Mouse (Mus musculus): ENCODE results near the gene Adra1d. TPM values are rescaled to one million over a fixed set of nuclear protein-coding genes. Genes with fewer than 3 reads are reported as not detected.

The Adra1d gene
- polyA plus RNA-seq, 2 experiments: 0.63 to 1.0 TPM

DNA sequence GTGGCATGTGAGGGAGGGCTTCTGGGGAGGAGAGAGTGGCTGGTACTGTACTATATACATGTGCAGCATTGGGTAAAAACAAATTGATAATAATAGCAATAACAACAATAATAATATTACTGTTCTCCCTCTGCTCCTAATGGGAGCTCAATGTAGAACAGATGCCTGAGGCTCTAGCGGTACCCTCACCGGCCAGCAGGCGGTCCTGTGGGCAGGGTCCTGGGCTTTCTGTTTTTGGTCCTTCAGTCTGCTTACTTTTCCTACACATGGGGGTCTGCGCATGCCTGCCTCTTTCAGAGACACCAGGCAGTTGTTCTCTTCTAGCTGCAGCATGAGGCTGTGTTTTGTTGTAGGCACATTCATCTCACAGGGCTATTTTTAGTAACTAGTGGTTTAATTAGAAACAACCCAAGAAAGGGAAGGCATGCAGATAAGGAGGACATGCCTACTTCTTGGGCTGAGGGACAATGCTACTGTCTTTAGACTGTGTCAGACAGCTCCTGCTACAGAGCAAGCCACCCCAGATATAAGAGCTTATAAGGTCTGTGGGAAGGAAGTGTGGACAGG lies 47.9 kb downstream of the Adra1d start:
- no peak for ATAC-seq (ENCODE audit: low FRiP score, low read depth)
- H3K4me2 ChIP-seq (replicated peaks; ENCODE audit: low read depth, low read length, severe bottlenecking): no peak overlapping the region
- TF ChIP-seq POLR2A (IDR thresholded peaks at IDR 0.05; ENCODE audit: borderline replicate concordance, extremely low read depth, insufficient read depth, insufficient read length): no peak
- H3K4me3 ChIP-seq (replicated peaks; ENCODE audit: low read length): no peak overlapping the region
- H3K36me3 ChIP-seq (ENCODE audit: control insufficient read depth, insufficient read depth, low read length): peaks cover 11% of the 10 kb centered on the region
- no peak for DNase-seq (ENCODE audit: low spot score)
- no peaks in the 10 kb centered on the region for H3K27me3 ChIP-seq (ENCODE audit: control insufficient read depth, insufficient read depth, low read length)
- 80% methylated on average over 4 of the region's 4 CpGs for WGBS
- H3K4me1 ChIP-seq (ENCODE audit: control insufficient read depth, insufficient read depth, low read length): peaks cover 13% of the 10 kb centered on the region
- no peak overlapping the region for H3K9ac ChIP-seq (ENCODE audit: low read depth, low read length, severe bottlenecking)
- H3K27ac ChIP-seq (replicated peaks; ENCODE audit: low read depth, low read length): no peak overlapping the region
- H3K9me3 ChIP-seq (ENCODE audit: control insufficient read depth, low read length): no peaks in the 10 kb centered on the region

DNA sequence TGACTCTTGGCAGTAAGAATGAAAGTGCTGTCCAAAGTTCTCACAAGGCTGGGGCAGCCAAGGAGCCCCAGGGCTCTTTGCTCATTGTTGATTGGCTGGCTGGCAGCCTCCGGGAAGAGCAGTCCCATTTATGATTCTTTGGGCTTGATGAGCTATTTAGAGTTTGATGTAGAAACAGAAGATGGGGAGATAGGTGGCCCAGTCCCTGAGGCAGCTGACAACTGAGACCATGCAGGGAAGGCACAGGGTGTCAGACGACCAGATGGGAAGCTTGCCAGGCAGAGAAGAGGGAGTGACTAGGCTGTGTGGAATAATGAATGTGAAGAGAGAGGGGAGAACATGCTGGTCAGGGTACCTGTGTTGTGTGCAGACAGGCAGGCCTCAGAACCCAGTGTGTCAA lies 48.6 kb downstream of the Adra1d start:
- H3K4me1 ChIP-seq (ENCODE audit: control insufficient read depth, insufficient read depth, low read length): peaks cover 19% of the 10 kb centered on the region
- WGBS: 36% methylated on average over 2 of the region's 2 CpGs
- H3K9me3 ChIP-seq (ENCODE audit: control insufficient read depth, low read length): no peaks in the 10 kb centered on the region
- no peak for TF ChIP-seq POLR2A (IDR thresholded peaks at IDR 0.05; ENCODE audit: borderline replicate concordance, extremely low read depth, insufficient read depth, insufficient read length)
- DNase-seq (ENCODE audit: low spot score) (no peak), ATAC-seq (ENCODE audit: low FRiP score, low read depth) (no peak)
- no peak overlapping the region for H3K9ac ChIP-seq (ENCODE audit: low read depth, low read length, severe bottlenecking)
- no peak overlapping the region for H3K4me2 ChIP-seq (replicated peaks; ENCODE audit: low read depth, low read length, severe bottlenecking)
- H3K4me3 ChIP-seq (replicated peaks; ENCODE audit: low read length): no peak overlapping the region
- H3K27me3 ChIP-seq (ENCODE audit: control insufficient read depth, insufficient read depth, low read length): no peaks in the 10 kb centered on the region
- no peak overlapping the region for H3K27ac ChIP-seq (replicated peaks; ENCODE audit: low read depth, low read length)
- peaks cover 4% of the 10 kb centered on the region; the same call in 1 of the 2 replicates for H3K36me3 ChIP-seq (ENCODE audit: control insufficient read depth, insufficient read depth, low read length)

- peaks cover 39% of the 10 kb centered on the region for H3K4me1 ChIP-seq (ENCODE audit: control insufficient read depth, insufficient read depth, low read length)
- no peak for DNase-seq (ENCODE audit: low spot score)
- no peak for TF ChIP-seq POLR2A (IDR thresholded peaks at IDR 0.05; ENCODE audit: borderline replicate concordance, extremely low read depth, insufficient read depth, insufficient read length)
- 68% methylated on average over 5 of the region's 5 CpGs for WGBS
- H3K27ac ChIP-seq (replicated peaks; ENCODE audit: low read depth, low read length): peak overlapping the region; percentile 14; the same call in 1 of the 2 replicates
- H3K9ac ChIP-seq (ENCODE audit: low read depth, low read length, severe bottlenecking): no peak overlapping the region
- H3K4me2 ChIP-seq (replicated peaks; ENCODE audit: low read depth, low read length, severe bottlenecking): peak overlapping the region; percentile 54; the same call in 1 of the 2 replicates
- H3K27me3 ChIP-seq (ENCODE audit: control insufficient read depth, insufficient read depth, low read length): no peaks in the 10 kb centered on the region
- ATAC-seq (ENCODE audit: low FRiP score, low read depth): no peak
- H3K4me3 ChIP-seq (replicated peaks; ENCODE audit: low read length): no peak overlapping the region
- H3K9me3 ChIP-seq (ENCODE audit: control insufficient read depth, low read length): no peaks in the 10 kb centered on the region
- H3K36me3 ChIP-seq (ENCODE audit: control insufficient read depth, insufficient read depth, low read length): no peaks in the 10 kb centered on the region
Observed at GRCm38 (mm10) chr2:131510531-131510930, 51.6 kb downstream of the Adra1d start.

GRCm38 (mm10) chr2:131509671-131510313 lies 52.3 kb downstream of the Adra1d start:
- peak; percentile 58; the same call in 1 of the 2 replicates for ATAC-seq (ENCODE audit: low FRiP score, low read depth)
- WGBS: 11% methylated on average over 17 of the region's 17 CpGs

GRCm38 (mm10) chr2:131508501-131508900 lies 53.6 kb downstream of the Adra1d start:
- no peak for ATAC-seq (ENCODE audit: low FRiP score, low read depth)
- no peaks in the 10 kb centered on the region for H3K9me3 ChIP-seq (ENCODE audit: control insufficient read depth, low read length)
- H3K27ac ChIP-seq (replicated peaks; ENCODE audit: low read depth, low read length): no peak overlapping the region
- WGBS: 53% methylated on average over 2 of the region's 2 CpGs
- TF ChIP-seq POLR2A (IDR thresholded peaks at IDR 0.05; ENCODE audit: borderline replicate concordance, extremely low read depth, insufficient read depth, insufficient read length): no peak
- no peaks in the 10 kb centered on the region for H3K36me3 ChIP-seq (ENCODE audit: control insufficient read depth, insufficient read depth, low read length)
- H3K9ac ChIP-seq (ENCODE audit: low read depth, low read length, severe bottlenecking): no peak overlapping the region
- no peak overlapping the region for H3K4me2 ChIP-seq (replicated peaks; ENCODE audit: low read depth, low read length, severe bottlenecking)
- peaks cover 45% of the 10 kb centered on the region for H3K4me1 ChIP-seq (ENCODE audit: control insufficient read depth, insufficient read depth, low read length)
- H3K27me3 ChIP-seq (ENCODE audit: control insufficient read depth, insufficient read depth, low read length): no peaks in the 10 kb centered on the region
- H3K4me3 ChIP-seq (replicated peaks; ENCODE audit: low read length): no peak overlapping the region
- no peak for DNase-seq (ENCODE audit: low spot score)

More at GRCm38 (mm10) chr2:131509671-131510313, 52.3 kb downstream of the Adra1d start:
- Histone ChIP-seq H3K4me3 (replicated peaks; ENCODE audit: low read length) (peak overlapping the region; percentile 20), H3K27ac (replicated peaks; ENCODE audit: low read depth, low read length) (peak overlapping the region; percentile 35; the same call in 1 of the 2 replicates), H3K9ac (ENCODE audit: low read depth, low read length, severe bottlenecking) (peak overlapping the region; percentile 42), H3K4me2 (replicated peaks; ENCODE audit: low read depth, low read length, severe bottlenecking) (peak overlapping the region; percentile 54), H3K27me3 (ENCODE audit: control insufficient read depth, insufficient read depth, low read length) (no peaks in the 10 kb centered on the region), H3K9me3 (ENCODE audit: control insufficient read depth, low read length) (no peaks in the 10 kb centered on the region), H3K4me1 (ENCODE audit: control insufficient read depth, insufficient read depth, low read length) (peaks cover 45% of the 10 kb centered on the region), H3K36me3 (ENCODE audit: control insufficient read depth, insufficient read depth, low read length) (no peaks in the 10 kb centered on the region)
- TF ChIP-seq POLR2A (IDR thresholded peaks at IDR 0.05; ENCODE audit: borderline replicate concordance, extremely low read depth, insufficient read depth, insufficient read length): no peak
- peak; percentile 94 for DNase-seq (ENCODE audit: low spot score)
